Mouse (Mus musculus) megakaryocyte, embryonic 14.5 days (primary cell): ENCODE data around the gene Mphosph8. TPM values are rescaled to one million over a fixed set of nuclear protein-coding genes. Genes with fewer than 3 reads are reported as not detected.

ENCODE experiments used
- H3K27me3 ChIP-seq: replicated peaks from 2 replicates; pipeline ENCODE3; 2012; ENCODE audit warnings: inconsistent platforms
- H3K36me3 ChIP-seq: replicated peaks from 2 replicates; pipeline ENCODE3; 2012; ENCODE audit warnings: low read length, inconsistent platforms, mixed read lengths
- H3K4me1 ChIP-seq: 2 replicates; pipeline ENCODE4 v1.6.1; 2012; ENCODE audit warnings: inconsistent platforms
- H3K4me3 ChIP-seq: replicated peaks from 2 replicates; pipeline ENCODE3; 2012; ENCODE audit warnings: moderate library complexity, mild to moderate bottlenecking, inconsistent platforms
- H3K9me3 ChIP-seq: 2 replicates; pipeline ENCODE4 v1.6.1; 2012; ENCODE audit warnings: inconsistent platforms
- FLI1 ChIP-seq: IDR thresholded peaks from 2 replicates; pipeline ENCODE4 v1.6.1; 2012; ENCODE audit warnings: low read length, inconsistent platforms, mixed read lengths
- GATA1 ChIP-seq: IDR thresholded peaks from 3 replicates; pipeline ENCODE4 v1.6.1; 2012; ENCODE audit warnings: mixed read lengths, low read length, inconsistent platforms, borderline replicate concordance
- polyA plus RNA-seq: library from polyadenylated mRNA; stranded (reverse); fragments of >175 nt; gene quantifications from 2 replicates; pipeline ENCODE4 v1.2.3, GENCODE M21; 2012; ENCODE audit warnings: low replicate concordance; ENCODE audit not compliant: insufficient read depth

Mphosph8 gene
- 1.9 and 5.5 TPM in 2 replicates for polyA plus RNA-seq

DNA sequence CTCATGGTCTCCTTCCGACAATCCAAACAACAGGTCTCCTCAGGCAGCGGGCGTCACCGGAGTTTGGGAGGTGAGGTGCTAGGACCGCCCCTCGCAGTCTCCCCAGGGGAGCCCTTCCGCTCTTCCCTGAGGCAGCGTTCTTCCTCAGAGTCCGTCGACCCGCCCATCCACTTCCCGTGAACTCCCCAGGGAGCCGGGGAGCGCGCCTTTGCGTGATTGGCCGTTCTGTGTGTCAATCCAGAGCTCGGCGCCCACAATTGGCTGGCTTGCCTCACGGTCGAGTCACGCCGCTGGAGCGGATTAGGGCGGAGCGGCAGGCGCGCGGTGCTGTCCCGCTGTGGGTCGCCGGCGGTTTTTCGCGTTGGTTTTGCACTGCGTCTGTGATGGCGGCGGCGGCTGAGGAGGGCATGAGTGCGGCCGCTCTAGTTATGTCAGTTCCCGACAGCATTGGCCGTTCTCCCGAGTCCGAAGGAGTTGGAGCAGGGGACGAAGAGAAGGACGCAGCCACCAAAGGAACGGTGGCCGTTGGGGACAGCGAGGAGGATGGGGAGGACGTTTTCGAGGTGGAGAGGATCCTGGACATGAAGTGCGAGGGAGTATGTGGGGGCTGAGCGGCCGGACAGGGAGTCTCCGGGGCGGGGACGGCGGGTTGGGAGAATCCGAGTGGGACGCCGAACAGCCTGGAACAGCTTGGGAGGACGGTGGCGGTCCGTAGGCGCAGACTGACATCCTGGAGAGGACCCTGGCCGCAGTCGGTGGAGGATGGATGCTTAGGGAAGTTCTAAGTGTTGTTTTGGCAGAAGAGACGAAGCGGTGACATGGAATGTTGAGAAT is at the start of gene Mphosph8:
Mphosph8 (plus strand) TSS at position 280 of the 834 bp plus-strand sequence.
- Histone ChIP-seq H3K9me3 (no peaks in the 10 kb centered on the region), H3K4me1 (peaks cover 31% of the 10 kb centered on the region), H3K4me3 (peak within 1 kb of the TSS; percentile 100), H3K36me3 (peaks cover 26% of the 10 kb centered on the region), H3K27me3 (no peaks in the 10 kb centered on the region)
- TF ChIP-seq FLI1 (no peak), GATA1 (no peak)

DNA sequence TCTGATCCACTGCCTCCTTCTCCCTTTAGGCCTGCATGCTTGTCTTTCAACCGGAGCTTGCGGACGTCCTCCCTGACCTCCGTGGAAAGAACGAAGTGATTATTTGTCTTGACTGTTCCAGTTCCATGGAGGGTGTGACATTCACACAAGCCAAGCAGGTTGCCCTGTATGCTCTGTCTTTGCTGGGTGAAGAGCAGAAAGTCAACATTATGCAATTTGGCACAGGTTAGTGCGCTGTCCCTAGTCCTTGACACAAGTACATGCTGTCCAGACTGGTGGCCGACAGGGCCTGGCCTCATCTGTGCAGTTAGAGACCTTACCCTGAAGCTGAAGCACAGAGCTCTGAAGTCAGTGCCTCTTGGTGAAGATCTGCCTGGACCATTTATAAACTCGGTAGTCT is 47.6 kb upstream of the Mphosph8 start:
- Histone ChIP-seq H3K4me1 (no peaks in the 10 kb centered on the region), H3K36me3 (peaks cover 98% of the 10 kb centered on the region), H3K9me3 (no peaks in the 10 kb centered on the region), H3K27me3 (no peaks in the 10 kb centered on the region), H3K4me3 (no peak overlapping the region)
- TF ChIP-seq GATA1: no peak
- TF ChIP-seq FLI1: no peak

DNA sequence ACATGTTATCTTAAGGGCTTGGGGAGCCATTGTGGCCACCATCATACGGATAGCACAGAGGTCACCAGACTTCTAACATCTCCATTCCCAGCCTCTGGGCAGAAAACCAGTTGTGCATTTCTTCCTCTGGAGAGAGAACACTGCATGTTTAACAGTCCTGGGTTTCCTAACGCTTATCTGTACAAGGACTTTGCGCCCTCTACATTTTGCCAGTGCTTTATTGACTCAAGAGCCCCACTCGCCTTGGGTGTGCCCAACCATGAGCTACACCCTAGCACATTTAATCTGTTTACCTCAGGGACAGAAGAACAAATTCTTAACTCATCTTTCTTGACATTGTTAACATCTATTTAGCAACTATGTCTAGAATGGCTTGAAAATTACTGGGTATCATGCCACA is 41.8 kb upstream of the Mphosph8 start:
- no peak for TF ChIP-seq GATA1
- no peak for TF ChIP-seq FLI1
- peaks cover 27% of the 10 kb centered on the region for H3K4me1 ChIP-seq
- H3K27me3 ChIP-seq: no peaks in the 10 kb centered on the region
- peaks cover 99% of the 10 kb centered on the region for H3K36me3 ChIP-seq
- H3K4me3 ChIP-seq: no peak overlapping the region
- peaks cover 7% of the 10 kb centered on the region for H3K9me3 ChIP-seq

DNA sequence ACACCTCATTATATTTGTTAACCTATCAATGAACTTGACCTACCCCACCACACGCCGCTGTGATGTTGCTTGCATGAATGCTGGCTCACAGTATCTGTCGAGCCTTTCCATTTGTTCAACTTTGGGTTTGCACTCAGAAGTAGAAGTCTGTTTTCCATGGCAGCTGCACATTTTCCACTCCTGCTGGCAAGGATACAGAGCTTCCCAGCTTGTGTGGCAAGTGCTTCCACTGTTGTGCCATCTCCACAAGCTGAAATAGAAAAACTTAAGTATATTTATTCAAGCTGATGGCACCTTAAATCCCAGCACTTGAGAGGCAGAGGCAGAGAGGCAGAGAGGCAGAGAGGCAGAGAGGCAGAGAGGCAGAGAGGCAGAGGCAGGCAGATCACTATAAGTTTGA is 39.7 kb upstream of the Mphosph8 start:
- peaks cover 27% of the 10 kb centered on the region for H3K4me1 ChIP-seq
- no peak overlapping the region for H3K4me3 ChIP-seq
- TF ChIP-seq GATA1 (no peak), FLI1 (no peak)
- peaks cover 7% of the 10 kb centered on the region for H3K9me3 ChIP-seq
- no peaks in the 10 kb centered on the region for H3K27me3 ChIP-seq
- peaks cover 97% of the 10 kb centered on the region for H3K36me3 ChIP-seq

DNA sequence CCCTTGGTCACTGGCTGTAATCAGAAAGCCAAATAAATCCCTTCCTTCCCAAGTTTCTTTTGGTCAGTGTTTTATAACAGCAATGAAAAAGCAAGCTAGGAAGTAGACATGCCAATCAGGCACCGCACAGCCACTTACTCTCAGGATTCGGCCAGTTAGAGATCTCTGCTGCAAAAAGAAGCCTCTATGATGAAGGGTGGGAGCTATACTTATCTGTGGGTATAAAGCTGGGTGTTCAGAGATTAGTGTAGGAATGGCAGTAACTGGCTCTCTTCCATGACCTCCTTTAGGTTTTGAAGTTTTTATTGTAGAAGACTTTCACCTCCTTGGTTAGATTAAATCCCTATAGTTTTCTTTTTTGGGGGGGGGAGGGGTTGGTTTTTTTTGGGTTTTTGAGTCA is 36.9 kb upstream of the Mphosph8 start:
- H3K4me1 ChIP-seq: peaks cover 27% of the 10 kb centered on the region
- no peak overlapping the region for H3K4me3 ChIP-seq
- peaks cover 7% of the 10 kb centered on the region for H3K9me3 ChIP-seq
- peaks cover 97% of the 10 kb centered on the region for H3K36me3 ChIP-seq
- no peak for TF ChIP-seq GATA1
- H3K27me3 ChIP-seq: no peaks in the 10 kb centered on the region

DNA sequence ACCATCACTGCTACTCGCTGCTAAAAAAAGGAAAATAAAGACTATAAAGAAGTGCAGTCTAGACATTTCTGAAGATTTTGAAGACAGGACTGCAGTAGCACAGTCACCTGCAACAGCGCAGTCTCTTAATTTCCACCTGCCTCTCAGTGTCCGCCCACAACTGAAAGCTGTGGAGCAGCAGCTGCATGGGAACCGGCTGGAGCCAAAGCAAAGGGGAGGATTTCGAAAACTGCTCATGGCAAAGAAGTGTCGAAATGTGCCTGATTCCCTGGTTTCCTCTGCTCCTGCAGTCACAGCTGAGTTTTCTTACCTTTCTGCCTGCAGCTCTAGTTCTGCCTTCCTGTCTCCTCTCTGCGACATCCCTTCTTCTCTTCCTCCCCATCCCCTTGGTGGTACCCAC is 20.8 kb upstream of the Mphosph8 start:
- Histone ChIP-seq H3K4me1 (0 out of 2 replicates have a peak, but pooled peaks cover 5% of the 10 kb centered on the region), H3K36me3 (peaks cover 88% of the 10 kb centered on the region), H3K27me3 (no peaks in the 10 kb centered on the region), H3K4me3 (no peak overlapping the region), H3K9me3 (no peaks in the 10 kb centered on the region)
- no peak for TF ChIP-seq GATA1
- no peak for TF ChIP-seq FLI1

DNA sequence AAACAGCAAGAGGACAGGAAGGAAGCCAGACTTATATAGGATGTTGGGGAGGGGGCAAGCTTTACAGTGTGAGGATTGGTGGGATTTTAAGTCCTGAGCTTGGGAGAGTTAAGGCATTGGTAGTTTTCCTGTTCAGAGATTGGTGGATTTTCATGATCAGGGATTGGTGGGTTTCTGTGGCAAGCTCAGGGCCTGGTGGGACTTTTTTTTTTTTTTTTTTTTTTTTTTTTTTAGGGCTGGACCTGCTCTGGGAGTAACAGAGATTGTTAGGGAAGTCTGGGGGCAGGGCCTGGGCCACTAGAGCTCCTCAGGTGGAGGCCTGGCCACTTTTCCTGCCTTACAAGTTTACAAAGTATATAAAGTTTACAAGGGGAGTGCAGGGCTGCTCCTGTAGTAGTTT is 18.6 kb upstream of the Mphosph8 start:
- TF ChIP-seq FLI1: no peak
- no peak for TF ChIP-seq GATA1
- Histone ChIP-seq H3K4me1 (0 out of 2 replicates have a peak, but pooled peaks cover 5% of the 10 kb centered on the region), H3K36me3 (peaks cover 89% of the 10 kb centered on the region), H3K4me3 (no peak overlapping the region), H3K27me3 (no peaks in the 10 kb centered on the region), H3K9me3 (peaks cover 14% of the 10 kb centered on the region)

DNA sequence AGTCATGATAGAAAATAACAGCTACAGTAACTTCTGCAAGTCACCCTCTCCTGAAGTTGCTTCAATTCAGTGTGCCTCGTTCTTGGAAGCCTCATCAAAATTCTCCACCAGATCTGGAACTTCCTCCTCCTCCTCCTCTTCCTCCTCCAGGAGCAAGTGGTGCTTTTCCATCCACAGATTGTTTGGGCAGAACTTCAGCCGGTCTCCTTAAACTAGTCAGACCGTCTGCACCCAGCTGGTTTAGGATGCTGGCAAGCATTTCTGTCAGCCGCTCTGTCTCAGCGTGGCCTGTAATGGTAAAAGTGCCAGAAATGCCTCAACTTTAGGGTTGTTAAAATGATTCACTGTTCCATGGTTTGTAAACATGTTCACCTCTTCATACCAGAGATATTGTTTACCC is 2.4 kb upstream of the Mphosph8 start:
- TF ChIP-seq GATA1 (no peak), FLI1 (no peak)
- Histone ChIP-seq H3K4me1 (peaks cover 24% of the 10 kb centered on the region), H3K9me3 (no peaks in the 10 kb centered on the region), H3K4me3 (no peak overlapping the region), H3K36me3 (peaks cover 5% of the 10 kb centered on the region), H3K27me3 (no peaks in the 10 kb centered on the region)

DNA sequence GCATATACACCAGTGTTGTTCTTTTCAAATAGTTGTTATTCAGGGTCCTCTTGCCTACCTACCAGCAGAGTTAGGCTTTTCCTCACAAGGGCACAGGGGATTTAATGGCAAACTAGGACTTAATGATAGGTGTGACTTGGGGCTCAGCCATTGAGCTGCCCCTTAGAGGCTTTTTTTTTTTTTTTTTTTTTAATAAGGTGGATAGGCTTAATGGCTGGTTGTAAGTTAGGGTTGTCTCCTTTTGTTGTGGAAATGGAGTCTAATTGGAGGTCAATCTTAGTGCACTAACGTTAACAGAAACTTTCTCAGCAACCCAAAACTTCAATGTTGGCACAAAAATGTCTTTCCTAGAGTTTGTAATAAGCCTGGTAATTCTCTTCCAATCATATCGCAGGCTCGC is 1.1 kb upstream of the Mphosph8 start:
- H3K36me3 ChIP-seq: peaks cover 13% of the 10 kb centered on the region
- TF ChIP-seq FLI1 (no peak), GATA1 (no peak)
- no peaks in the 10 kb centered on the region for H3K27me3 ChIP-seq
- H3K4me3 ChIP-seq: peak overlapping the region; percentile 100
- no peaks in the 10 kb centered on the region for H3K9me3 ChIP-seq
- H3K4me1 ChIP-seq: peaks cover 31% of the 10 kb centered on the region

DNA sequence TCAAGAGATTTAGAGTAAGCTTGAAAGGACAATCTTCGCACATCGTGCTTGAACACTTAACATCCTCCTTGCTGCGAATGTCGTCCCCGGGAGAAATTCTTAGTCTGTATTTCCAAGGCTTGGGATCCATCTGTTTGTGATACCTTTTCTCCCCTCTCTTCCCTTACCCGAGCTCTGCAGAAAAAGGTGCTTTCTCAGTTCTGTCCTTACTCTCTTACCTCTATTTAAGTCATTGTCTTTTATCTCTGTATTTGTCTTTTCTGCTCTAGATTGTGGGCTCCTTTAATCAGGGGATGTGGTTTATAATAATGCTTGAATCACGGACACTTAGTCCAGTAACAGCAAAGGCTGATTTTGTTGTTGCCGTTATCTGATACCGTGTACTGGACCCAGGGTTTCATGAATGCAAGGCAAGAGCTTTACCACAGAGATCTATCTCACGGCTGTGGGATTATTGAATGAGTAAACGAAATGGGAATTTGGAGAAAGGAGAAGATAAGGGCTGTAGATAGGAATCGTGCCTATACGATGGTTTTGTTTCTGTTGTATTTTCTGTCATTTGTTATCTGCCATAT is 1.1 kb downstream of the Mphosph8 start:
- Histone ChIP-seq H3K36me3 (peaks cover 36% of the 10 kb centered on the region), H3K9me3 (no peaks in the 10 kb centered on the region), H3K27me3 (no peaks in the 10 kb centered on the region), H3K4me1 (peaks cover 31% of the 10 kb centered on the region), H3K4me3 (peak overlapping the region; percentile 100)
- TF ChIP-seq FLI1 (no peak), GATA1 (no peak)
